Mouse (Mus musculus): Measurements from ENCODE around the gene Erlin1.

GRCm38 (mm10) chr19:44100840-44101239 is 31.3 kb upstream of the Erlin1 start:
- TF ChIP-seq GATA1 (IDR thresholded peaks at IDR 0.05; ENCODE audit: low read length) (no peak), TAL1 (IDR thresholded peaks at IDR 0.05; ENCODE audit: low read length) (no peak)

Data from erythroblast, embryonic 14.5 days (primary cell).